Mouse (Mus musculus): ENCODE measurements at regions not wholly inside any gene's neighbourhood (a gene's known extent, or its start where the extent isn't known, plus 50 kb on each side); places are given as distances from the start of the nearest gene placed in this dataset.

DNA sequence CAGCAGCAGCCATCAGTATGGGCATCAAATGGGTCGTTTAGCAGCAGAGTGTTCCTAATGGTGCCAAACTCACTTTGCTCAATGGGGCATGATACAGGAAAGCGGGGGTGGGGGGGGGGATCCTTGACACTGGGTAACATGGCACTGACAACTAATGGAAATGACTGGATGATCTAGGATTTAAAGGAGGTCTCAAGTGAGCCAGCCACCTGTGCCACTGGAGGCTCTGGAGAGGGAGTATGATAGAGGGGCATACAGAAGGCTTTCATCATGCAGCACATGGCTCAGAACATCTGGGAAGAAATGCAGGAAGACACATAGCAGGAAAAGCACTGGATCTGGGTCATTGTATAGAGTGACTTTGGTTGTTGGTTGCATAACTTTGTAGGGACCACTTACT is 71.6 kb upstream of the Slc22a23 start:
- TF ChIP-seq POLR2A (IDR thresholded peaks at IDR 0.05; ENCODE audit: control insufficient read depth, extremely low read depth, insufficient read depth, low read length, poor library complexity) (no peak), CTCF (IDR thresholded peaks at IDR 0.05; ENCODE audit: borderline replicate concordance, control insufficient read depth, extremely low read depth, insufficient read depth, low read length, poor library complexity) (no peak)

Data from thymus, adult 2 months (tissue).